Mouse (Mus musculus) liver, adult (tissue): ENCODE measurements around the gene Stambp.

ENCODE experiments used
- GATA4 ChIP-seq: IDR thresholded peaks from 2 replicates; pipeline ENCODE4 v1.6.1; 2014; ENCODE audit warnings: mild to moderate bottlenecking, low read length; ENCODE audit not compliant: insufficient replicate concordance

Gene Stambp

DNA sequence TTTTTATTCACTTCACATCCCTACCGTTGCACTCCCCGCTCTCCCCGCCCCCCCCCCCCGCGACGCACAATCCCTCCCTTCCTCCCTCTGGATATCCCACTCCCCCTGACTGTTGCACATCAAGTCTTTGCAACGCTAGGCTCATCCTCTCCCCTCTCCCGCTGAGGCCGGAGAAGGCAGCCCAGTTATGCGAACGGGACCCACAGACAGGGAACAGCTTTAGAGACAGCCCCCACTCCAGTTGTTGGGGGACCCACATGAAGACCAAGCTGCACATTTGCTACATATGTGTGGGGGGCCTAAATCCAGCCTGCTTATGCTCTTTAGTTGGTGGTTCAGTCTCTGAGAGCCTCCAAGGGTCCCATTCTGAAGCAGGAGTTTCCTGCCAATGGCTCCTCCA, at the start of gene Stambp:
TSS of gene Stambp (minus strand) at position 59 of the 400 bp plus-strand sequence.
- no peak for TF ChIP-seq GATA4

DNA sequence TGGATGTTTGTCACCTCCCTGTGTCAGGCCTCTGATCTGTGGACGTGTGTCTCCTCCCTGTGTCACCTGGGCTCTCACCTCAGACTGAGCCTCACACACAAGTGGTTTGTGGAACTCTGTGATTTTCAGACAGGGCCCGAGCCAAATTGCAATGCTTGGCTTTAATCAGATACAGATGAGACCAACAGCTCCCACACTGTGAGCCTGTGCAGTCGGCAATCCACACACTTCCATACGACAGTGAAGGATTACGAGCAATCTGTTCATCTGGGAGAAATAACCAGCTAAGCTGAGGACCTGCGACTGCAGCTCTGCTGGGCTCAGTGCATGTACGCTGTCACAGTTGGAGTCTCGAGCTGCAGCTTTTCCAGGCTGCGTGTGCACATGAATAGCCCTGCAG, 47.4 kb upstream of the Stambp start:
- TF ChIP-seq GATA4, result no peak

DNA sequence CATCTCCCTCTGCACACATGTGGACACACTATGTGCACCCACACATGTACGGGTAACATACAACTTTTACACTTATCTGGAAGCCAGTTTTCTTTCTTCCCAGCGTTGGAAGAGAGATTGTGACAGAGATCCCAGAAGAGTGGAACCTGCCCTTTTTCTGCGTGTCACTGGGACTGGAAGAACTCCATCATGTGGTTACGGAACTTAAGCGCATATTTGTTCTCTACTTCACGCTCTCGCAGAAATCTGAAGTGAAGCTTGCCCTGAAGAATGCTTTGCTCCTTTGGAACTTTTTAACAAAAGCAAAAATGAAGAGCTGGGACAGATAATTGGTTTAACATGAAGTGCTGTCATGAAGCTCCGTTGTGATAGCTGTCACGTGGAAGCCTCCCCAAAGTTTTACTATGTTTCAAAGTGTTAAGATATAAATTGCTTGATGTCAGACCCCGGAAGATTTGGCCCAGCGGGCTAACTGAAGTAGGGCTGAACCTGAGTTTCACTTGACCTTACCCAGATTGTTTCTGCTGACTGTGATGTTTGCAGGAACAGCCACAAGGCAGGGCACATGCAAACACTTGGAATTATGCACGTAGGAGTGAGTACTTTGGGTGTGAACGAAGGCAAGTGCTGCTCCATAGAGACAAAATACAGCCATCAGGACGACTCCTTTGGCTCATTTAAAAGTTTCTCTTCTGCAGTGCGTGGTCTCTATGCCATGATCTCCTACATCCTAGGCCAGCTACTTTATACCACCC, 45.2 kb upstream of the Stambp start:
- no peak for TF ChIP-seq GATA4

- no peak for TF ChIP-seq GATA4
These were observed 44.0 kb upstream of the Stambp start for GRCm38 (mm10) chr6:83616512-83616911.

- no peak for TF ChIP-seq GATA4
These were observed 41.9 kb upstream of the Stambp start for GRCm38 (mm10) chr6:83614469-83614868.

- no peak for TF ChIP-seq GATA4
These were observed 40.4 kb upstream of the Stambp start for GRCm38 (mm10) chr6:83612976-83613375.

- peak; percentile 55; the same call in 1 of the 2 replicates for TF ChIP-seq GATA4
These were observed 27.2 kb upstream of the Stambp start for GRCm38 (mm10) chr6:83599636-83600174.

GRCm38 (mm10) chr6:83599060-83599550, 26.6 kb upstream of the Stambp start:
- no peak for TF ChIP-seq GATA4

- no peak for TF ChIP-seq GATA4
These were observed 26.1 kb upstream of the Stambp start for GRCm38 (mm10) chr6:83598646-83599045.

- TF ChIP-seq GATA4, result no peak
These were observed 25.5 kb upstream of the Stambp start for GRCm38 (mm10) chr6:83597988-83598387.

DNA sequence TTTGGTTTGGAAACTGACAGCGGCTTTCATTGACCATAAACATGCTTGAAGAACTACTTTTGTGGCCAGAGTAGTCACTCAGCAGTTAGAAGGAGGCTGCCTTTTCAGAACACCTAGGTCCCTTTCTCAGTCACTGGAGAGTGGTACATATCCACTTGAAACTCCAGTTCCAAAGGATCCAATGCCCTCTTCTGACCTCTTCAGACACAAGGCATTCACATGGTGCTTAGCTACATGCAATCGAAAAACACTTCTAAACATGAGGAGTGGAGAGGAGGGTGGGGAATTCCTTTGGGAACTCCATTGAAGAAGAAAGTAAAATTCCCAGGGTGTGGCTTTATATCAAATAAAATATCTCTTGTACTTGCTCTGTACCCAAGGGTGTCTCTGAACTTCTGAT, 22.5 kb upstream of the Stambp start:
- no peak for TF ChIP-seq GATA4

DNA sequence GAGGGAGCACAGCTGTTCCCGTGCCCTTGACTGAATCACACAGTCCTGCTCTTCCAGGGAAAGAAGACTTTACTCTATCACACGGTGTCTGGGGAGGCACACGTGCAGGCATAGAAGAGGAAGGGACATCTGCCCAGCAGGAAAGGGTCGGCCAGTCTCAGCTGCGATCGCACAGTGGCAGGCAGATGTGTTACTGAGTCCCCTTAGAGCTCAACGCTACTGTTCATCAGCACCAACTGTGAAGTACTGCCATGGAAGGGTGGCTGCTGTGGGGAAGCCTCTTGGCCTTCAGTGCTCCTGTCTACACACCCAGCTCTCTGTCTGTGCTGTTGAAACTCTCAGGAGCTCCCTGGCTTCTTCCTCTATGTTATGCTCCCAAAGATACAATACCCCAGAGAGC, 21.4 kb upstream of the Stambp start:
- TF ChIP-seq GATA4, result no peak

DNA sequence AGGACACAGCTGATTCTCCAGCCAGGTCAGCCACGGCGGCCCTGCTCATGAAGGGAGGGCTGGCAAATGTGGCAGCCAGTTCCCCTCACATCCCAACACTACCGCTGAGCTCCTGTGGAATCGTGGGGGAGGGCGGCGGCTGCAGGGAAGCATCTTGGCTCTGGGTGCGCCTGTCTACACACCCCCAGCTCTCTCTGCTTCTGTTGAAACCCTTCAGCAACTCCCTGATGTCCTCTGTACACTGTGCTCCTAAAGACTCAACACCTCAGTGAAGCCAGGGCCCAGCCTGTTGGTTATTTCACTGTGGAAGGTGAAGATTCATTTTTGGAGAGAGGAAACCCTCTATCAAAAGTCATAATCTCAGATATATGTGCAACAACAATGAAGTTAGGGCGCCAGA, 19.5 kb upstream of the Stambp start:
- TF ChIP-seq GATA4, result no peak

DNA sequence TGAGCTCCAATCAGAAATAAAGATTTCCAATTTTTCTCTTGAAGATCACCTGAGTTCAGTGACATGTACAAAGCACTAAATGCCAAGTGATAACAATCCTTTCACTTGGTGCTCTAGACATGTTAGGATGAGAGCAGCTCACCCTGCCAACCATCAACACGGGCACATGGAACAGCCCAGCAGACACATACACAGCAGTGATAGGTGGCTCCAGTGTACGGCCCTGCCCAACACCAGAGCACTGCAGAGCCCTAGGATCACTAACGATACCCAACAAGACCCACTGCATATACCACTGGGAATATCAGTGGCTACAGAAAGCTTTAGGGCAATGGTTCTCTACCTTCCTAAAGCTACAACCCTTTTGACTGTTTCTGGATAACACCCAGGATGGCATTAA, 17.8 kb upstream of the Stambp start:
- no peak for TF ChIP-seq GATA4

DNA sequence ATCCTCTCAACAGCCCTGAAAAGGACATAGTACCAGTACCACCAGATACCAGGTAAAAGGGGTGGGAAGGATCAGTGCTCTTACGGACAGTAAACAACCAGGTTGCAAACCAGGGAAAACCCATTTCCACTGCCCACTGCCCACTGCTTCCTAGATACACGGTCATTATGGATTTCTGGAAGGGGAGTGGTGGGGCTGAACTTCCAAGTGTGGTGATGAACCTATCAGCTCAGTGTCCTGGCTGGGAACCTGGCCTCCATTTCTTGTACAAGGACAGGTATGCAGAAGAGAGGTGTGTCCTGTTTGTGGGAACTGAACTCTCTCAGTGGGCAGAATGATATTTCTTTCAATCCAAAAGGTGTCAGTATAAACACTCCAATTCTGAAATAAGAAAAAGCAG, 11.1 kb upstream of the Stambp start:
- no peak for TF ChIP-seq GATA4

DNA sequence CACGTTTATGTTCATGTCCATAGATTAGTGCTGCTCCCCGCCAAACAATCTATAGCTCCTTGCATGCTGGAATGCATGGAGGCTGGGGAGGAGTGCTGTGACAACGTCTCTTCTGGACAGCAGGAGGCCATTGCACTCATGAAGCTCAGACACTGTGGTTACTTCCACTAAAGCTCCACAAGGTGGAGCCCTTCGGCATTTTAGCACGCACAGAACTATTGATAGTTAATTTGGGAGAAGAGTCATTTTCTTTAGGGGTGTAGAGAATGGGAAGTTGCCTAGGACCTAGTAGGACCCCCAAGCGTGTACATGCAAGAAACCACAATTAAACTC, 10.4 kb upstream of the Stambp start:
- TF ChIP-seq GATA4, result no peak
